Mouse (Mus musculus) lung, postnatal 0 days (tissue): ENCODE data around the gene L3mbtl1. TPM values are rescaled to one million over a fixed set of nuclear protein-coding genes. Genes with fewer than 3 reads are reported as not detected.
"Not testable (repeated sequence)": the region's sequence is repeated elsewhere in the genome, so short reads cannot be mapped to it uniquely, and the experiment has no call there.

Experiments used
- ATAC-seq: fragments of 200-750 bp; cut with Nextera tagmentation; 2 replicates; pipeline ENCODE4 v1.8.0; 2017; ENCODE audit warnings: moderate library complexity
- DNase-seq: peaks from one replicate; pipeline ENCODE4 v3.0.0-alpha.2; 2016; ENCODE audit warnings: low spot score
- H3K27ac ChIP-seq: fragments of 300-500 bp; sonication (generic); 2 replicates; pipeline ENCODE4 v1.5.1; 2014; ENCODE audit warnings: antibody characterized with exemption, mild to moderate bottlenecking, low read length, mixed read lengths
- H3K27me3 ChIP-seq: fragments of 300-500 bp; sonication (generic); replicated peaks from 2 replicates; pipeline ENCODE4 v1.6.1; 2014; ENCODE audit warnings: low read length, mixed read lengths; ENCODE audit not compliant: insufficient read depth
- H3K36me3 ChIP-seq: fragments of 300-500 bp; sonication (generic); 2 replicates; pipeline ENCODE4 v1.6.1; 2014; ENCODE audit warnings: low read length, mixed read lengths; ENCODE audit not compliant: insufficient read depth
- H3K4me1 ChIP-seq: fragments of 300-500 bp; sonication (generic); 2 replicates; pipeline ENCODE4 v1.6.1; 2014; ENCODE audit warnings: antibody characterized with exemption, low read depth, low read length, mixed read lengths; ENCODE audit not compliant: insufficient read depth
- H3K4me2 ChIP-seq: fragments of 300-500 bp; sonication (generic); replicated peaks from 2 replicates; pipeline ENCODE4 v1.6.1; 2014; ENCODE audit warnings: low read depth, mild to moderate bottlenecking, low read length, moderate library complexity, mixed read lengths
- H3K4me3 ChIP-seq: fragments of 300-500 bp; sonication (generic); 2 replicates; pipeline ENCODE4 v1.5.1; 2014; ENCODE audit warnings: low read depth, low read length
- H3K9ac ChIP-seq: fragments of 300-500 bp; sonication (generic); replicated peaks from 2 replicates; pipeline ENCODE4 v1.6.1; 2014; ENCODE audit warnings: low read depth, mild to moderate bottlenecking
- H3K9me3 ChIP-seq: fragments of 300-500 bp; sonication (generic); 2 replicates; pipeline ENCODE4 v1.6.1; 2016; ENCODE audit warnings: low read length, mixed read lengths
- CTCF ChIP-seq: IDR thresholded peaks from 2 replicates; pipeline ENCODE4 v1.5.1; 2016; ENCODE audit warnings: antibody characterized with exemption, mild to moderate bottlenecking
- EP300 ChIP-seq: IDR thresholded peaks from 2 replicates; pipeline ENCODE4 v1.6.1; 2016; ENCODE audit warnings: antibody characterized with exemption, mild to moderate bottlenecking, control low read depth
- WGBS: fragments of 180-500 bp; shearing (Covaris S2); extraction: QIAGEN DNeasy Blood & Tissue Kit; methylation state at CpG from one replicate; pipeline ENCODE4 v1.1.7; 2014; 5-methylcytosine and 5-hydroxymethylcytosine counted together
- polyA plus RNA-seq: library from polyadenylated mRNA; unstranded; fragments of >200 nt; fragmentation: Nextera tagmentation; extraction: Ambion mirVana; gene quantifications from 2 replicates; pipeline ENCODE4 v1.2.1, GENCODE M21; 2015

The L3mbtl1 gene
- not detected in 2 replicates for polyA plus RNA-seq

DNA sequence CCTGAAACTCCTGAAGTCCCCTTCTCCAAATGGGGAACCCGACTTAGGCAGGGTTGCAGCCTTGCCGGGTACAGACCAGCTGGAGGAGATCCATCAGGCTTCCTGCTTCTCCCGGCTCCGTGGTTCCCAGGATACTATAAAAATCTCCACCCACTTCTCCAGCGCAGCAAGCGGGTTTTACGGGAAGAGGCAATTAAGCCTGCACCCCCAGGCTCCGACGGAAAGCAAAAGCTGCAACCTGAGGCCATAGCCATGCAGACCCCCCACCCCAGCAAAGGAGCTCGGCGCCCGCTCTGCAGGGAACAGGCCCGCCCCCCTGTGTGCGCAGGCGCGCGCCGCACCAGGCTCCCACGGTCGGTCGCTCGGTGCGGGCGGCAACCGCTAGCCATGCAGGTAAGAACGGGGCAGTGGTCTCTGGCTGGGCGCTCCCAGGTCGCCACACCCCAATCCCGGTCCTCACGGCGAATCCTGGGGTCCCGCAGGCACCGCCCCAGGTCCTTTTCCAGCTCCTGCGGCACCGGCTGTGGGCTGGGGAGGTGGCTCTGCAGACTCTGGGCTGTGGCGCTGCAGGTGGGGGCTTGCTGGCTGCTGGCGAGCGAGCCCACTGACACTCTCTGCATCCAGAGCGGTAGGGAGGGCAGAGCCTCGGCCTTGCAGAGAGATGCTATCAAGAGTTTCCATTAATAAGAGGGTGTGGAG is at the start of gene L3mbtl1:
Gene L3mbtl1, plus strand, starts transcription at position 325 of the 699 bp plus-strand sequence.
- peak within 1 kb of the TSS; percentile 43 for H3K4me3 ChIP-seq
- no peak for TF ChIP-seq EP300
- TF ChIP-seq CTCF: no peak
- H3K9ac ChIP-seq: 0 out of 2 replicates have a peak within 1 kb of the TSS, but pooled peaks have one; percentile 12
- H3K4me2 ChIP-seq: peak within 1 kb of the TSS; percentile 92
- no peaks in the 10 kb centered on the region for H3K4me1 ChIP-seq
- 0 out of 2 replicates have a peak, but pooled peaks cover 5% of the 10 kb centered on the region for H3K27me3 ChIP-seq
- no peaks in the 10 kb centered on the region for H3K9me3 ChIP-seq
- peak; percentile 23 for DNase-seq
- WGBS: 6% methylated on average over 39 of the region's 40 CpGs
- no peak for ATAC-seq
- H3K36me3 ChIP-seq: no peaks in the 10 kb centered on the region
- no peak within 1 kb of the TSS for H3K27ac ChIP-seq

- not testable (repeated sequence) for H3K4me1 ChIP-seq, H3K27ac ChIP-seq, H3K27me3 ChIP-seq, H3K4me3 ChIP-seq, H3K4me2 ChIP-seq, H3K9me3 ChIP-seq, DNase-seq, H3K36me3 ChIP-seq, ATAC-seq, H3K9ac ChIP-seq
- WGBS: 89% methylated on average over 20 of the region's 20 CpGs
Observed at GRCm38 (mm10) chr2:162899256-162899655, 44.0 kb upstream of the L3mbtl1 start.

GRCm38 (mm10) chr2:162899880-162900589 is 43.2 kb upstream of the L3mbtl1 start:
- TF ChIP-seq EP300 (no peak), CTCF (no peak)
- DNase-seq (no peak), ATAC-seq (no peak)
- Histone ChIP-seq H3K9me3 (no peaks in the 10 kb centered on the region), H3K36me3 (no peaks in the 10 kb centered on the region), H3K27me3 (no peaks in the 10 kb centered on the region), H3K4me3 (no peak overlapping the region), H3K27ac (no peak overlapping the region), H3K9ac (no peak overlapping the region), H3K4me1 (no peaks in the 10 kb centered on the region), H3K4me2 (no peak overlapping the region)
- WGBS: 51% methylated on average over 12 of the region's 12 CpGs

DNA sequence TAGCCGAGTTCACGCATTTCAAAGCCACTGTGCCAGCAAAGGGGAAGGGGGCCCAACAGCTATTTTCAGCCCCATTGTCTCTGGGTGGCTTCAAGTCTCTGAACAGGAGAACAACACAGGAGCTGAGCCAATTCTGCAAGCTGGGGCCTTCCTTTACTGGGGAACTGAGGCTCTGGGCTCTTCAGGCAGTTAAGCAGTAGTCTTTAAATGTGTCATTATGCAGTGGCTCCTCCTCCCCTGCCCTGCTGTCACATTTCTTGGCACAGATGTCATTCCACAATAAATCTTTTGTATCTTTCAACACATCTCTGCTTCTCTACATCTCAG is 42.7 kb upstream of the L3mbtl1 start:
- H3K27ac ChIP-seq: no peak overlapping the region
- H3K9ac ChIP-seq: no peak overlapping the region
- no peaks in the 10 kb centered on the region for H3K9me3 ChIP-seq
- H3K4me3 ChIP-seq: no peak overlapping the region
- TF ChIP-seq EP300 (no peak), CTCF (no peak)
- H3K4me1 ChIP-seq: no peaks in the 10 kb centered on the region
- DNase-seq (no peak), ATAC-seq (no peak)
- no peak overlapping the region for H3K4me2 ChIP-seq
- H3K36me3 ChIP-seq: no peaks in the 10 kb centered on the region
- 41% methylated on average over 2 of the region's 2 CpGs for WGBS
- H3K27me3 ChIP-seq: no peaks in the 10 kb centered on the region

GRCm38 (mm10) chr2:162905902-162906301 is 37.4 kb upstream of the L3mbtl1 start:
- Histone ChIP-seq H3K9me3 (no peaks in the 10 kb centered on the region), H3K4me1 (no peaks in the 10 kb centered on the region), H3K27ac (no peak overlapping the region), H3K27me3 (no peaks in the 10 kb centered on the region), H3K4me3 (no peak overlapping the region), H3K4me2 (no peak overlapping the region), H3K9ac (no peak overlapping the region), H3K36me3 (no peaks in the 10 kb centered on the region)
- TF ChIP-seq CTCF (no peak), EP300 (no peak)
- DNase-seq (no peak), ATAC-seq (no peak)
- 78% methylated on average over 4 of the region's 4 CpGs for WGBS

- ATAC-seq (no peak), DNase-seq (no peak)
- no peaks in the 10 kb centered on the region for H3K27me3 ChIP-seq
- no peaks in the 10 kb centered on the region for H3K36me3 ChIP-seq
- no peaks in the 10 kb centered on the region for H3K9me3 ChIP-seq
- TF ChIP-seq CTCF (peak; percentile 22; the same call in 1 of the 2 replicates), EP300 (no peak)
- WGBS: 49% methylated on average over 16 of the region's 16 CpGs
- H3K4me2 ChIP-seq: no peak overlapping the region
- no peak overlapping the region for H3K9ac ChIP-seq
- H3K27ac ChIP-seq: no peak overlapping the region
- H3K4me3 ChIP-seq: no peak overlapping the region
- no peaks in the 10 kb centered on the region for H3K4me1 ChIP-seq
Observed at GRCm38 (mm10) chr2:162908052-162908491, 35.2 kb upstream of the L3mbtl1 start.
